Mouse (Mus musculus) splenic B cell, adult 2 months (primary cell): ENCODE measurements around the gene Eci1.
"Not testable (repeated sequence)": the region's sequence is repeated elsewhere in the genome, so short reads cannot be mapped to it uniquely, and the experiment has no call there.

Experiments
- DNase-seq: peaks from one replicate; pipeline ENCODE4 v3.0.0-alpha.2; 2011; ENCODE audit warnings: low read depth, low spot score
- H3K27me3 ChIP-seq: 2 replicates; pipeline ENCODE4 v1.6.1; 2012; ENCODE audit warnings: mild to moderate bottlenecking, low read length, moderate library complexity, mixed read lengths; ENCODE audit not compliant: control insufficient read depth, poor library complexity, insufficient read depth, severe bottlenecking
- H3K36me3 ChIP-seq: 2 replicates; pipeline ENCODE4 v1.6.1; 2012; ENCODE audit warnings: mild to moderate bottlenecking, low read length, moderate library complexity, mixed read lengths; ENCODE audit not compliant: control insufficient read depth, poor library complexity, insufficient read depth, severe bottlenecking

Eci1 gene

DNA sequence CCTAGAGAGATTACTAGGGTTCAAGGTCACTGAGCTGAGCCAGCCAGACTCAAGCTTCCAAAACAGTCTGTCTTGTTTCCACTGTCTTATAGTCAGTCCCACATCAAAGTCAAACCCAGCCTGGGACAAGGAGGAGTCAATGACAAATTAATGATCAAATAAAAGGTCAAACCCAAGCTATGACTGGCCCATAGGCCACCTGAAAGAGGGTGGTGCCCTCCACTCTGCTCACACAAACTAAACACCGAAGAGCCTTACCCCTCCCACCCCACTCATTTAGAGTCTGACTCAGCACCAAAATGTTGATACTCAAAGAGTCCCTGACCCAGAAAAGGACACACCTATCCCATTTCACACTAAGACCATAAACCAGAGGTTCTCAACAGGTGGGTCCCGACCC is 26.9 kb downstream of the Eci1 start:
- H3K36me3 ChIP-seq, result no peaks in the 10 kb centered on the region; the same call in 1 of the 2 replicates
- DNase-seq, result no peak
- no peaks in the 10 kb centered on the region for H3K27me3 ChIP-seq

DNA sequence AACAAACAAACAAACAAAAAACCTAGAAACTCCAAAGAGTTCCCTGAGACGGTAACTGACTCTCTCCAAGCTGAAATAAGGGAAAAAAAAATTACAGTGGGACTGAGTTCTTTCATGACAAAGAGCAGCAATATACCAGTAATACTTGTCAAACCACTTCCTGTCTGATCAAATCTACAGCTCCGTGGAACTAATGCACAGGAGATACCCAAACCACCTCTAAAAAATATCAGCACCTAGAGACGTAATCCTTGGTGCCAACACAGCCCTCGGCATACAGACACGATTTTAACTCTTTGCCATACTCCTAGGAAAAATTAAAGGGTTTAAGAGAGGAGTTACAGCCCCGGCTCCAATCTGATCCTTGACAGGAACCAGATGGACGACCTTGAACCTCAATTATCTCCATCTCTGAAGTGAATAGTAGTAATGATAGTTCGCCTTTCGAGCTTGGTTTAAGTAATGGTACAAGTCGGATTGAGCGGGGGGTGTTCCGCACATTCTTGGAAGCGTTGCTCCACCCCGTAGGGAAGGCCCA is 27.8 kb downstream of the Eci1 start:
- Histone ChIP-seq H3K27me3 (no peaks in the 10 kb centered on the region), H3K36me3 (no peaks in the 10 kb centered on the region; the same call in 1 of the 2 replicates)
- DNase-seq, result no peak

DNA sequence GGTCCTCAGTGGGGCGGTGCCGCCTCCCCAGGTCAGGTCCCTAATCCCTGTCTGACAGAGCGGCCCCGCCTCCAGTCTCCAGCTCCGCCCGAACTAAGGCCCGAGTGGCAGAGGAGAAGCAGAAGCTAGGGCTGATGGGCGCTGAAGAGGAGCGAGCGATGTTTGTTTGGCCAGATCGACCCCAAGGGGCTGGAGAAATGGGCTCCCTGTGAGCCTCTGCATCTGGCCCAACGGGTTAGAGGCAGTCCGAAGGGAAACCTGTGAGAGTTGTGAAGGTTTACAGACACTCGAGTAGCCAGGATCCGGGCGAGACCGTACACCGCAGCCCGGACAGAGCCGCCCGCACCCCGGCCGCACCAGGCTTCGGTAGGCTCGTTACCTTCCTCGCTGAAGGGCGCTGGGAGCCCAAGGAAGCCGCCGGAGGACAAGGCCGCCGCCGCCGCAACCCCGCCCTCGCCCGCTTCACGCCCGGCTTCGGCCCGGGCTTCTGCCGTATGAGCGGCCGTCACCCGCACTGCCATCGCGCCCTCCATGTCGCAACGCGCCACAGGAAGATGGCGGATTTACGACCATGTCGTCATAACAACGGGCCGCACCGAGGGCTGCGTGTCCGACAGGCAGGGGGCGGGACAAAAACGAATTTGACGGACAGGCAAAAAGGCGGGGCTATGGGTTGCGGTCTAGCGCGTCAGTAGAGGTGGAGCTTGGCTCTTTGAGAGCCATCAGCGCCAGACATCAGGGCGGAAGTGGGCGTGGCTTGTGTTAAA is 28.5 kb downstream of the Eci1 start:
- DNase-seq, result peak; percentile 100
- Histone ChIP-seq H3K36me3 (no peaks in the 10 kb centered on the region), H3K27me3 (no peaks in the 10 kb centered on the region)

DNA sequence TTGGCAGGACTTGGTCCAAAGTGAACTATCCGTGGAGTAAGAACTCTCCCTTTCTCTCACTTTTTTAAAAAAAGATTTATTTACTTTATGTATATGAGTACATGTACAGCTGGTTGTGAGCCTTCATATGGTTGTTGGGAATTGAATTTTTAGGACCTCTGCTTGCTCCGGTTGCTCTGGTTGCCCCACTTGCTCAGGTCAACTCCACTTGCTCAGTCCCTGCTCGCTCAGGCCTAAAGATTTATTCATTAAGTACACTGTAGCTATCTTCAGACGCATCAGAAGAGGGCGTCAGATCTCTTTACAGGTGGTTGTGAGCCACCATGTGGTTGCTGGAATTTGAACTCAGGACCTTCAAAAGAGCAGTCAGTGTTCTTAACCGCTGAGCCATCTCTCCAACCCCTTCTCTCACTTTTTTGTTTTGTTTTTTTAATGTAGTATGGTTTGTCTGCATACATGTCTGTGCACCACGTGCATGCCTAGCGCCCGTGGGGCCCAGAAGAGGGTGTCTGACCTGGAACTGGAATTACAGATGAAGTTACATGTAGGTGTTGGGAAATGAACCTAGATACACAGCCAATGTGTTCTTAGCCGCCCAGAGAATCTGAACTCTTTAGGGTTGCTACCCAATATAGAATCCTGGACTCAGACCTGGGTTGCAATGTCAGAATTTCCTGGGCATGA is 29.2 kb downstream of the Eci1 start:
- not testable (repeated sequence) for DNase-seq, H3K27me3 ChIP-seq, H3K36me3 ChIP-seq

DNA sequence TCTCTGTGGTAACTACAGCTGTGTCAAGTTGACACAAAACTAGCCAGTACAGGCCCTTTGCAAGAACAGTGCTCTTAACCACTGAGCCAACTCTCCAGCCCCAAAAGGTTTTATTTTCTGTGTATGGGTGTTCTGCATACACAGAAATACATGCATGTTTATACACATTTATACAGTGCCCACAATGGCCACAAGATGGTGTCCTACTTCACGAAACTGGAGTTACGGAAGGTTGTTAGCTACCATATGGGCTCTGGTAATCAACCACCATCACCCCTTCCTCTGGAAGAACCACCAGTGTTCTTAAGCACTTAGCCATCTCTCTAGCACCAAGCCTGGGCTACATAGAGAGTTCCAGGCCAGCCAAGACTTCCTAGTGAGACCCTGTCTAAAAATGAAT is 35.1 kb downstream of the Eci1 start:
- H3K36me3 ChIP-seq, result no peaks in the 10 kb centered on the region
- H3K27me3 ChIP-seq, result no peaks in the 10 kb centered on the region
- DNase-seq, result peak; percentile 76

DNA sequence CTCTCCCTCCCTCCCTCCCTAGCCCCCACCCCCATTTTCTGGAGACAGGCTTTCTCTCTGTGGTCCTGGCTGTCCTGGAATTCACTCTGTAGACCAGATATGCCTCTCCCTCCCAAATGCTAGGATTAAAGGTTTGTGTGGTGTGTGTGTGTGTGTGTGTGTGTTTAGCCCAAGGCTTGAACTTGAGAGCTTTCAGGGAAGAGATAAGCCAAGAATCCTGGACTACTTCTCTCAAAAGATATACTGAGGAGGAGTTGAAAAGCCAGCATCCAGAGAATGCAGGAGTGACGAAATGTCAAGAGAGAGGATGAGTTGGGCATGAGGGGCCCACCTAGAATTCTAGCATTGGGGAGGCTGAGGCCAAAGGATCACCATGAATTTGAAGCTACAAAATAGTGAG is 36.5 kb downstream of the Eci1 start:
- Histone ChIP-seq H3K36me3 (no peaks in the 10 kb centered on the region), H3K27me3 (no peaks in the 10 kb centered on the region)
- DNase-seq, result no peak

DNA sequence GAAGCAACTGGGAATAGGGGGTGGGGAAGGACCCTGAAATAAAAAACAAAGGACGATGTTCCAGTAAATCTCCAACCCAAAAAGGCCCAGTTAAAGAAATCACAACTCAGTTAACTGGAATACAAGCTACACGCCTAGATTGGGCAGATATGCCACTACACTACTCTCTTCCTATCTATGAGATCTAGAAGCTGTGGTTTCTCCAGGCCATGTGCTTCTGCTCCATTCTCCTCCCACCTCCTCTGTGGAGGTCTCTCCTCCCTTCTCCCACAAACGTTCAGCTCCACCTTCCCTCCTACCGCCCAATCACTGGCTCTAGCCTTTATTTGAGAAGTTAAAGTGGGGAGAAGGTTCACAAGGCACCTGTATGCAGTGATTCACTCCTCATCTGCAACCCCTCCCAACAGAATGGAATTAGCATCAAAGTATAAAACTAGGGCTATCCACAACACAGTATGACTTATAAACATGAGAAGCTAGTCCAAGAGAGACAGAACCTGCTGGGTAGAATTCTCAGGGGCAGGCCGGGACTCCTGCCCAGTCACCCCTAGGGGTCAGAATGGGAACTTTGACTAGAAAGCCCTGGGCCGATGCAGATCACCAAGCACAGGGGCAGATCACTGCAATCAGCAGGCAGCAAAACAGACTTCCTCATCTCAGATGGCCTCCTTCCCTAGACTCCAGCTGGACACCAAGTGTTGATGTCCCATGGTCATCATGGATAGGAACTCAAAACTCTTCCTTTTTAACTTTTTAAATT is 37.1 kb downstream of the Eci1 start:
- Histone ChIP-seq H3K27me3 (no peaks in the 10 kb centered on the region), H3K36me3 (no peaks in the 10 kb centered on the region)
- peak; percentile 40 for DNase-seq

DNA sequence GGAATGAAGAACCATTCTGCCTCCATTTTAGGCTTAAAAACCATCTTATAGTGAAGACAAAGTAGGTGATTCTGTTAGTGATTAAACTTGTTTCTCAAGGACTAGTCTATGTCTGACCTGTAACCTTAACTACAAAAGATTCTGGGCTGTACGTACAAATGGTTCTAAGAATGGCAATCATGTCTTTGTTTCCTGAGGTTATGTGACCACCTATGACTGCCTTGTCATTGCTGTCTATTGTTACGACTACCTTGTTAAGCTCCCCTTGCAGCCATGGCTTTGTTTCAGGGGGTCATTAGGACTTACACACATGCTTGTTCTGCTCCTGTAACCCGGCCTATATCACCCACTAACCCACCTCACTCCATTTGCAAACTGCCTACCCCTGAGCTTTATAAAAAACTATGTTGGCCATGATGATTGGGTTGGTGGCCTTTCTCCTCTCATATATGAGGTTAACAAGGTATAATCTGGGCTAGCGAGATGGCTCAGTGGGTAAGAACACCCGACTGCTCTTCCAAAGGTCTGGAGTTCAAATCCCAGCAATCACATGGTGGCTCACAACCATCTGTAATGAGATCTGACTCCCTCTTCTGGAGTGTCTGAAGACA is 42.3 kb downstream of the Eci1 start:
- Histone ChIP-seq H3K36me3 (no peaks in the 10 kb centered on the region), H3K27me3 (no peaks in the 10 kb centered on the region)
- no peak for DNase-seq

DNA sequence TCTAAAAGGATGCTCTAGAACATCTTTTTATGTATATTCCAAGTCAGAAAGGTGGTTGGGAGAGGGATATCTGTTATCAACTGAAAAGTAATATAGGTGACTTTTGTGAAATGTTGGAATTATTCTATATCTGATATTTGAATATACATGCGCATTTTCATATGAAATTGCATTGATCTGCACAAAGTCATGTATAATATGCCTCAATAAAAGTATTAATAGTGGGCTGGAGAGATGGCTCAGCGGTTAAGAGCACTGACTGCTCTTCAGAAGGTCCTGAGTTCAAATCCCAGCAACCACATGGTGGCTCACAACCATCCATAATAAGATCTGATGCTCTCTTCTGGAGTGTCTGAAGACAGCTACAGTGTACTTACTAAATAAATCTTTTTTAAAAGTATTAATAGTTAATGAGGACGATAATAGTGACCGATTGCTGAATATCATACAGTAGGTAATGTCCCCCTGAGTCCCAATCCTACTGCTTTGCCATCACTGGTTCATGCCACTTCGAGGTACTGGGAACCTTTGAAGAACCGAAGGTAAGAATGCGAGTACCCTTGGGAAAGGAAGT is 43.0 kb downstream of the Eci1 start:
- H3K36me3 ChIP-seq, result no peaks in the 10 kb centered on the region
- DNase-seq, result no peak

DNA sequence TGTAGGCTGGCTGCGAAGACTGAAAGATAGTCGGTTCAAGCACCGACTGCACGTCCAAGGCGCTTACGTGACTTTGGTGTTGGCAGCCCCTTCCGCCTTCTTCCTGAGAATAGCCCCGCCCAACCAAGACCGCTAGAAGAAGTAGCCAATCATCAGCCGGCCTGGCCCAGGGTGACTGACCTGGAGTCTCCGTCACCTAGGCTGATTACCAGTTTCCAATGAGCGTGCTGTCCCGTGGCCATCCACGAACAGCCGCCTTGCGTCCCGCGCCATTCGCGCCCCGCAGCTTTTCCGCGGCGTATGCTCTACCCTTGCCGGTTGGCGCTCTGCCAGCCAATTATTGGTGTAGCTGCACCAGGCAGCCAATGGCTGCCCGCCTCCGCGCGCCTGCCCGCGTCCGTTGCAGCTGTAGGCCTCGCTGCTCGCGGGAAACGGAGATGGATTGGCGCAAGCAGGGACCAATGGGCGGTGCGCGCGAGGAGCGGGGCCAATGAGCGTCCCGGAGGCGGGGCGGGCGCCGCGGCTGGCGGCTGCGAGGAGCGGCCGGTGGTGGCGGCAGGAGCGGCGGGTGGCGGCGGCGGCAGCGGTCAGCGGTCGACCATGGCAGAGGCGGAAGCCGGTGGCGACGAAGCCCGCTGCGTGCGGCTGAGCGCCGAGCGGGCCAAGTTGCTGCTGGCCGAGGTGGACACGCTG is 43.6 kb downstream of the Eci1 start, which contains the start of the genes E4f1 and Pgp:
Gene E4f1, minus strand, starts transcription at position 404 of the 693 bp plus-strand sequence.
Gene Pgp, plus strand, starts transcription at position 483 of the 693 bp plus-strand sequence.
- peak; percentile 98 for DNase-seq
- H3K27me3 ChIP-seq, result no peaks in the 10 kb centered on the region
- H3K36me3 ChIP-seq, result no peaks in the 10 kb centered on the region

More for the DNA sequence above, 43.0 kb downstream of the Eci1 start:
- no peaks in the 10 kb centered on the region for H3K27me3 ChIP-seq

DNA sequence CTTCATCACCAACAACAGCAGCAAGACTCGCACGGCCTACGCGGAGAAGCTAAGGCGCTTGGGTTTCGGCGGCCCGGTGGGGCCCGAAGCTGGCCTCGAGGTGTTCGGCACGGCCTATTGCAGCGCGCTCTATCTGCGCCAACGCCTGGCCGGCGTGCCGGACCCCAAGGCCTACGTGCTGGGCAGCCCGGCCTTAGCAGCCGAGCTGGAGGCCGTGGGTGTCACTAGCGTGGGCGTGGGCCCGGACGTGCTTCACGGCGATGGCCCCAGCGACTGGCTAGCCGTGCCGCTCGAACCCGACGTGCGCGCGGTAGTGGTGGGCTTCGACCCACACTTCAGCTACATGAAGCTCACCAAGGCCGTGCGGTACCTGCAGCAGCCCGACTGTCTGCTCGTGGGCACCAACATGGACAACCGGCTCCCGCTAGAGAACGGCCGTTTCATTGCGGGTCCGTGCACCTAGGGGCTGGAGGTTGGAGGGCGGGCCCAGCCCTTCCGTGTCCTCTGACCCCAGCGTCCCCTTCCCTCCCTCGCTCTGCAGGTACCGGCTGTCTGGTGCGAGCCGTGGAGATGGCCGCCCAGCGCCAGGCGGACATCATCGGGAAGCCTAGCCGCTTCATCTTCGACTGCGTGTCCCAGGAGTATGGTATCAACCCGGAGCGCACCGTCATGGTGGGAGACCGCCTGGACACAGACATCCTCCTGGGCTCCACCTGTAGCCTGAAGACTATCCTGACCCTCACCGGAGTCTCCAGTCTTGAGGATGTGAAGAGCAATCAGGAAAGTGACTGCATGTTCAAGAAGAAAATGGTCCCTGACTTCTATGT is 44.5 kb downstream of the Eci1 start:
- Histone ChIP-seq H3K36me3 (peaks cover 5% of the 10 kb centered on the region; the same call in 1 of the 2 replicates), H3K27me3 (no peaks in the 10 kb centered on the region)
- no peak for DNase-seq

DNA sequence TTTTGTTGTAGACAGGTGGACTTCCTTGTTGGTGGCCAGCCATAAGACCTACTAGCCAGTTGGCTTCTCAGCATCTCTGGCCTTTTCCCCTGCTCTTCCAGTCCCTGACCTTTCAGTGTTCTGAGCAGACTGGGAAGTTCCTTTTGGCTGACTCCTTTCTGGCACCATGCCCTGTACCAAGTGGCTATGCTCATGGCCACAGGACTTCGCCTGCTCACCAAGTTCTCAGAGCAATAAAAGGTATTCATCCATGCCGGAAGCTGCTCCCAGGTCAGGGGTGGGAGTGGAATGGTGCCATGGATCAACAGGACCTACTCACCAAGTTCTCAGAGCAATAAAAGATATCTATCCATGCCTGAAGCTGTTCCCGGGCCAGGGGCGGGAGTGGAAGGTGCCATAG is 46.1 kb downstream of the Eci1 start:
- no peaks in the 10 kb centered on the region for H3K27me3 ChIP-seq
- H3K36me3 ChIP-seq, result peaks cover 8% of the 10 kb centered on the region
- DNase-seq, result no peak
